Mouse (Mus musculus): ENCODE data around the gene Rfx7. TPM values are rescaled to one million over a fixed set of nuclear protein-coding genes. Genes with fewer than 3 reads are reported as not detected.

Gene Rfx7
- polyA plus RNA-seq, 1 experiment: 54.6 TPM

- TF ChIP-seq EP300 (IDR thresholded peaks at IDR 0.05; ENCODE audit: insufficient read depth, low read depth, low read length) (no peak), POLR2A (IDR thresholded peaks at IDR 0.05; ENCODE audit: insufficient read depth, low read length) (no peak), CTCF (IDR thresholded peaks at IDR 0.05; ENCODE audit: low read depth, low read length) (no peak)
- H3K27me3 ChIP-seq (ENCODE audit: control insufficient read depth, insufficient read depth, low read length, poor library complexity, severe bottlenecking): no peaks in the 10 kb centered on the region
- H3K9me3 ChIP-seq (replicated peaks; ENCODE audit: control insufficient read depth, insufficient read depth, low read length, poor library complexity, severe bottlenecking): no peaks in the 10 kb centered on the region
- H3K36me3 ChIP-seq (ENCODE audit: control insufficient read depth, insufficient read depth, low read length, poor library complexity, severe bottlenecking): no peaks in the 10 kb centered on the region
- H3K4me3 ChIP-seq (ENCODE audit: low read depth, low read length): no peak overlapping the region
- no peaks in the 10 kb centered on the region for H3K4me1 ChIP-seq (ENCODE audit: control insufficient read depth, insufficient read depth, low read length)
- H3K9ac ChIP-seq (ENCODE audit: low read depth, poor library complexity, severe bottlenecking): no peak overlapping the region
- no peak overlapping the region for H3K27ac ChIP-seq (ENCODE audit: insufficient read depth, low read length)
These were observed 95.6 kb downstream of the Rfx7 start for GRCm38 (mm10) chr9:72627598-72627997.

- no peak overlapping the region for H3K27ac ChIP-seq (ENCODE audit: insufficient read depth, low read length)
These were observed 96.6 kb downstream of the Rfx7 start for GRCm38 (mm10) chr9:72628591-72628990.

GRCm38 (mm10) chr9:72632198-72632597, 100.2 kb downstream of the Rfx7 start:
- no peak for TF ChIP-seq EP300 (IDR thresholded peaks at IDR 0.05; ENCODE audit: insufficient read depth, low read depth, low read length)
- TF ChIP-seq CTCF (IDR thresholded peaks at IDR 0.05; ENCODE audit: low read depth, low read length): no peak
- TF ChIP-seq POLR2A (IDR thresholded peaks at IDR 0.05; ENCODE audit: insufficient read depth, low read length): no peak
- no peaks in the 10 kb centered on the region for H3K9me3 ChIP-seq (replicated peaks; ENCODE audit: control insufficient read depth, insufficient read depth, low read length, poor library complexity, severe bottlenecking)
- H3K27ac ChIP-seq (ENCODE audit: insufficient read depth, low read length): no peak overlapping the region
- no peaks in the 10 kb centered on the region for H3K4me1 ChIP-seq (ENCODE audit: control insufficient read depth, insufficient read depth, low read length)
- no peak overlapping the region for H3K4me3 ChIP-seq (ENCODE audit: low read depth, low read length)
- no peaks in the 10 kb centered on the region for H3K27me3 ChIP-seq (ENCODE audit: control insufficient read depth, insufficient read depth, low read length, poor library complexity, severe bottlenecking)
- no peaks in the 10 kb centered on the region for H3K36me3 ChIP-seq (ENCODE audit: control insufficient read depth, insufficient read depth, low read length, poor library complexity, severe bottlenecking)
- H3K9ac ChIP-seq (ENCODE audit: low read depth, poor library complexity, severe bottlenecking): no peak overlapping the region

More at GRCm38 (mm10) chr9:72628591-72628990, 96.6 kb downstream of the Rfx7 start:
- TF ChIP-seq EP300 (IDR thresholded peaks at IDR 0.05; ENCODE audit: insufficient read depth, low read depth, low read length) (no peak), POLR2A (IDR thresholded peaks at IDR 0.05; ENCODE audit: insufficient read depth, low read length) (no peak), CTCF (IDR thresholded peaks at IDR 0.05; ENCODE audit: low read depth, low read length) (no peak)
- no peaks in the 10 kb centered on the region for H3K36me3 ChIP-seq (ENCODE audit: control insufficient read depth, insufficient read depth, low read length, poor library complexity, severe bottlenecking)
- H3K27me3 ChIP-seq (ENCODE audit: control insufficient read depth, insufficient read depth, low read length, poor library complexity, severe bottlenecking): no peaks in the 10 kb centered on the region
- no peaks in the 10 kb centered on the region for H3K4me1 ChIP-seq (ENCODE audit: control insufficient read depth, insufficient read depth, low read length)
- no peaks in the 10 kb centered on the region for H3K9me3 ChIP-seq (replicated peaks; ENCODE audit: control insufficient read depth, insufficient read depth, low read length, poor library complexity, severe bottlenecking)
- no peak overlapping the region for H3K9ac ChIP-seq (ENCODE audit: low read depth, poor library complexity, severe bottlenecking)
- H3K4me3 ChIP-seq (ENCODE audit: low read depth, low read length): no peak overlapping the region

GRCm38 (mm10) chr9:72635134-72635533, 103.1 kb downstream of the Rfx7 start:
- TF ChIP-seq POLR2A (IDR thresholded peaks at IDR 0.05; ENCODE audit: insufficient read depth, low read length): no peak
- TF ChIP-seq CTCF (IDR thresholded peaks at IDR 0.05; ENCODE audit: low read depth, low read length): no peak
- no peak for TF ChIP-seq EP300 (IDR thresholded peaks at IDR 0.05; ENCODE audit: insufficient read depth, low read depth, low read length)
- H3K27me3 ChIP-seq (ENCODE audit: control insufficient read depth, insufficient read depth, low read length, poor library complexity, severe bottlenecking): no peaks in the 10 kb centered on the region
- no peaks in the 10 kb centered on the region for H3K4me1 ChIP-seq (ENCODE audit: control insufficient read depth, insufficient read depth, low read length)
- no peak overlapping the region for H3K9ac ChIP-seq (ENCODE audit: low read depth, poor library complexity, severe bottlenecking)
- H3K9me3 ChIP-seq (replicated peaks; ENCODE audit: control insufficient read depth, insufficient read depth, low read length, poor library complexity, severe bottlenecking): no peaks in the 10 kb centered on the region
- H3K27ac ChIP-seq (ENCODE audit: insufficient read depth, low read length): no peak overlapping the region
- no peak overlapping the region for H3K4me3 ChIP-seq (ENCODE audit: low read depth, low read length)
- no peaks in the 10 kb centered on the region for H3K36me3 ChIP-seq (ENCODE audit: control insufficient read depth, insufficient read depth, low read length, poor library complexity, severe bottlenecking)

GRCm38 (mm10) chr9:72636547-72636946, 104.5 kb downstream of the Rfx7 start:
- Histone ChIP-seq H3K9ac (ENCODE audit: low read depth, poor library complexity, severe bottlenecking) (no peak overlapping the region), H3K27me3 (ENCODE audit: control insufficient read depth, insufficient read depth, low read length, poor library complexity, severe bottlenecking) (no peaks in the 10 kb centered on the region), H3K9me3 (replicated peaks; ENCODE audit: control insufficient read depth, insufficient read depth, low read length, poor library complexity, severe bottlenecking) (no peaks in the 10 kb centered on the region), H3K27ac (ENCODE audit: insufficient read depth, low read length) (no peak overlapping the region), H3K36me3 (ENCODE audit: control insufficient read depth, insufficient read depth, low read length, poor library complexity, severe bottlenecking) (no peaks in the 10 kb centered on the region), H3K4me1 (ENCODE audit: control insufficient read depth, insufficient read depth, low read length) (peaks cover 3% of the 10 kb centered on the region), H3K4me3 (ENCODE audit: low read depth, low read length) (no peak overlapping the region)
- TF ChIP-seq POLR2A (IDR thresholded peaks at IDR 0.05; ENCODE audit: insufficient read depth, low read length) (no peak), CTCF (IDR thresholded peaks at IDR 0.05; ENCODE audit: low read depth, low read length) (no peak), EP300 (IDR thresholded peaks at IDR 0.05; ENCODE audit: insufficient read depth, low read depth, low read length) (no peak)

GRCm38 (mm10) chr9:72637243-72637642, 105.2 kb downstream of the Rfx7 start:
- no peaks in the 10 kb centered on the region for H3K27me3 ChIP-seq (ENCODE audit: control insufficient read depth, insufficient read depth, low read length, poor library complexity, severe bottlenecking)
- H3K4me1 ChIP-seq (ENCODE audit: control insufficient read depth, insufficient read depth, low read length): peaks cover 3% of the 10 kb centered on the region
- no peak overlapping the region for H3K9ac ChIP-seq (ENCODE audit: low read depth, poor library complexity, severe bottlenecking)
- TF ChIP-seq CTCF (IDR thresholded peaks at IDR 0.05; ENCODE audit: low read depth, low read length): no peak
- TF ChIP-seq POLR2A (IDR thresholded peaks at IDR 0.05; ENCODE audit: insufficient read depth, low read length): no peak
- TF ChIP-seq EP300 (IDR thresholded peaks at IDR 0.05; ENCODE audit: insufficient read depth, low read depth, low read length): no peak
- H3K36me3 ChIP-seq (ENCODE audit: control insufficient read depth, insufficient read depth, low read length, poor library complexity, severe bottlenecking): no peaks in the 10 kb centered on the region
- H3K9me3 ChIP-seq (replicated peaks; ENCODE audit: control insufficient read depth, insufficient read depth, low read length, poor library complexity, severe bottlenecking): no peaks in the 10 kb centered on the region
- H3K27ac ChIP-seq (ENCODE audit: insufficient read depth, low read length): no peak overlapping the region
- H3K4me3 ChIP-seq (ENCODE audit: low read depth, low read length): no peak overlapping the region
